Mouse (Mus musculus): ENCODE data around the gene Pdcd2l. TPM values are rescaled to one million over a fixed set of nuclear protein-coding genes. Genes with fewer than 3 reads are reported as not detected.

Gene Pdcd2l
- polyA plus RNA-seq, 1 experiment from 2014 or later, result 20.9 TPM

GRCm38 (mm10) chr7:34141123-34141522 lies 55.3 kb downstream of the Pdcd2l start:
- ATAC-seq (ENCODE audit: insufficient read depth), result no peak
- Histone ChIP-seq H3K27ac (replicated peaks) (no peak overlapping the region), H3K9me3 (replicated peaks) (no peaks in the 10 kb centered on the region), H3K4me2 (no peak overlapping the region), H3K9ac (no peak overlapping the region), H3K4me3 (replicated peaks) (no peak overlapping the region), H3K27me3 (no peaks in the 10 kb centered on the region), H3K4me1 (replicated peaks) (no peaks in the 10 kb centered on the region), H3K36me3 (replicated peaks) (peaks cover 62% of the 10 kb centered on the region)
- WGBS (ENCODE audit: insufficient replicate concordance), result 89% methylated on average over 13 of the region's 13 CpGs

- Histone ChIP-seq H3K4me2 (no peak overlapping the region), H3K27ac (replicated peaks) (no peak overlapping the region), H3K4me3 (replicated peaks) (no peak overlapping the region), H3K9ac (no peak overlapping the region), H3K4me1 (replicated peaks) (no peaks in the 10 kb centered on the region), H3K9me3 (replicated peaks) (no peaks in the 10 kb centered on the region), H3K27me3 (peaks cover 11% of the 10 kb centered on the region), H3K36me3 (replicated peaks) (peaks cover 46% of the 10 kb centered on the region)
- WGBS (ENCODE audit: insufficient replicate concordance), result 76% methylated on average over 6 of the region's 6 CpGs
- no peak for ATAC-seq (ENCODE audit: insufficient read depth)
Observed at GRCm38 (mm10) chr7:34139493-34139892, 57.0 kb downstream of the Pdcd2l start.

Other genes with a start within 250 kb of the Pdcd2l start
- not detected in 2 replicates for gene Scgb2b27, start 182.7 kb downstream of the Pdcd2l start, polyA plus RNA-seq (2015; fragmentation: Nextera tagmentation; extraction: Ambion mirVana)
- gene Scgb1b27, start 175.2 kb downstream of the Pdcd2l start, polyA plus RNA-seq (2015; fragmentation: Nextera tagmentation; extraction: Ambion mirVana), result not detected in 2 replicates
- not detected in 2 replicates for gene Scgb1b30, start 101.2 kb downstream of the Pdcd2l start, polyA plus RNA-seq (2015; fragmentation: Nextera tagmentation; extraction: Ambion mirVana)
- 0.33 and 0.76 TPM in 2 replicates for gene Wtip, start 63.4 kb downstream of the Pdcd2l start, polyA plus RNA-seq (2015; fragmentation: Nextera tagmentation; extraction: Ambion mirVana)
- gene Uba2, start 27.1 kb downstream of the Pdcd2l start, polyA plus RNA-seq (2015; fragmentation: Nextera tagmentation; extraction: Ambion mirVana), result 84.9 and 87.8 TPM in 2 replicates
- gene Gpi1, start 33.7 kb upstream of the Pdcd2l start, polyA plus RNA-seq (2015; fragmentation: Nextera tagmentation; extraction: Ambion mirVana), result 149 and 159 TPM in 2 replicates
- not detected in 2 replicates for gene Gm6096, start 54.4 kb upstream of the Pdcd2l start, polyA plus RNA-seq (2015; fragmentation: Nextera tagmentation; extraction: Ambion mirVana)
- gene 4931406P16Rik, start 116.9 kb upstream of the Pdcd2l start, polyA plus RNA-seq (2015; fragmentation: Nextera tagmentation; extraction: Ambion mirVana), result 12.9 and 14.4 TPM in 2 replicates
- 41.3 and 41.6 TPM in 2 replicates for gene Lsm14a, start 196.7 kb upstream of the Pdcd2l start, polyA plus RNA-seq (2015; fragmentation: Nextera tagmentation; extraction: Ambion mirVana)

Data from liver, embryonic 15.5 days (tissue).